Mouse (Mus musculus) brain, embryonic 14.5 days (tissue): ENCODE data around the gene Camsap1.

Source experiments
- CTCF ChIP-seq: fragments of 200-500 bp; IDR thresholded peaks from 2 replicates; pipeline ENCODE4 v1.5.1; 2012; ENCODE audit warnings: inconsistent platforms, mild to moderate bottlenecking, moderate library complexity, borderline replicate concordance; ENCODE audit not compliant: insufficient read depth, insufficient read length; ENCODE audit errors: extremely low read depth
- POLR2A ChIP-seq: fragments of 200-500 bp; IDR thresholded peaks from 2 replicates; pipeline ENCODE4 v1.6.1; 2012; ENCODE audit warnings: mild to moderate bottlenecking, inconsistent platforms, borderline replicate concordance; ENCODE audit not compliant: poor library complexity, insufficient read depth, insufficient read length, severe bottlenecking; ENCODE audit errors: extremely low read depth

GRCm38 (mm10) chr2:25882276-25882675 is 100.8 kb downstream of the Camsap1 start:
- TF ChIP-seq CTCF (no peak), POLR2A (no peak)
